Mouse (Mus musculus): ENCODE results near the gene Lnx2. TPM values are rescaled to one million over a fixed set of nuclear protein-coding genes. Genes with fewer than 3 reads are reported as not detected.

Lnx2 gene
- total RNA-seq, 2 experiments from 2014 or later: 2.0 to 2.3 TPM

- DNase-seq: no peak
Observed at GRCm38 (mm10) chr5:147017526-147017925, 58.9 kb downstream of the Lnx2 start.

GRCm38 (mm10) chr5:147016622-147017021 lies 59.8 kb downstream of the Lnx2 start:
- DNase-seq: no peak

GRCm38 (mm10) chr5:147015191-147015590 lies 61.2 kb downstream of the Lnx2 start:
- no peak for DNase-seq

GRCm38 (mm10) chr5:147013845-147014244 lies 62.5 kb downstream of the Lnx2 start:
- no peak for DNase-seq

- DNase-seq: no peak
Observed at GRCm38 (mm10) chr5:147011333-147011732, 65.1 kb downstream of the Lnx2 start.

- DNase-seq: no peak
Observed at GRCm38 (mm10) chr5:147003303-147003702, 73.1 kb downstream of the Lnx2 start.

- DNase-seq: no peak
Observed at GRCm38 (mm10) chr5:147001312-147001711, 75.1 kb downstream of the Lnx2 start.

GRCm38 (mm10) chr5:146998802-146999201 lies 77.6 kb downstream of the Lnx2 start:
- no peak for DNase-seq

GRCm38 (mm10) chr5:146996812-146997211 lies 79.6 kb downstream of the Lnx2 start:
- no peak for DNase-seq

GRCm38 (mm10) chr5:146994973-146995372 lies 81.4 kb downstream of the Lnx2 start:
- DNase-seq: no peak

GRCm38 (mm10) chr5:146993509-146993908 lies 82.9 kb downstream of the Lnx2 start:
- DNase-seq: peak; percentile 54

GRCm38 (mm10) chr5:146989051-146989450 lies 87.3 kb downstream of the Lnx2 start:
- no peak for DNase-seq

- DNase-seq: no peak
Observed at GRCm38 (mm10) chr5:146987588-146987987, 88.8 kb downstream of the Lnx2 start.

GRCm38 (mm10) chr5:146985725-146986433 lies 90.5 kb downstream of the Lnx2 start:
- no peak for DNase-seq

GRCm38 (mm10) chr5:146983216-146983615 lies 93.2 kb downstream of the Lnx2 start:
- DNase-seq: no peak

- no peak for DNase-seq
Observed at GRCm38 (mm10) chr5:146981376-146981775, 95.0 kb downstream of the Lnx2 start.

- no peak for DNase-seq
Observed at GRCm38 (mm10) chr5:146974781-146975123, 101.6 kb downstream of the Lnx2 start.

- no peak for DNase-seq
Observed at GRCm38 (mm10) chr5:146973858-146974780, 102.3 kb downstream of the Lnx2 start.

GRCm38 (mm10) chr5:146973353-146973752 lies 103.0 kb downstream of the Lnx2 start:
- no peak for DNase-seq

GRCm38 (mm10) chr5:146971776-146972561 lies 104.4 kb downstream of the Lnx2 start:
- DNase-seq: no peak

- no peak for DNase-seq
Observed at GRCm38 (mm10) chr5:146968695-146969393, 107.5 kb downstream of the Lnx2 start.
